In genomic region chr7:31115182-31115581, GRCm38 (mm10) we compare ENCODE assay signal across 9 mouse cellular contexts. TPM values are rescaled to one million over a fixed set of nuclear protein-coding genes. Genes with fewer than 3 reads are reported as not detected.
DNase-seq lines count a peak whose midpoint lies in the region; ATAC-seq lines count a peak whose summit lies in the region.
"Had no signal": no experiment of that assay in that cellular context is flagged by ENCODE, and none has a peak within 500 bp of the region (broad histone marks: within the 10 kb centered on the region; RNA-seq: fewer than 3 reads in every experiment).

TSS of gene Hpn (minus strand) at chr7:31115290.

- peaks cover 55% of the 10 kb centered on the region for H3K4me1 ChIP-seq in heart, embryonic 10.5 days
- H3K4me1 ChIP-seq in embryonic facial prominence, embryonic 13.5 days: peaks cover 14% of the 10 kb centered on the region
- peaks cover 33% of the 10 kb centered on the region for H3K4me1 ChIP-seq in kidney, embryonic 16.5 days (ENCODE audit: insufficient read depth, low read length)
- peaks cover 15% of the 10 kb centered on the region for H3K4me1 ChIP-seq in lung, embryonic 16.5 days (replicated peaks; ENCODE audit: control insufficient read depth, insufficient read depth, low read length)

- 0 out of 2 replicates have a peak within 1 kb of the TSS, but pooled peaks have one; percentile 51 for H3K9ac ChIP-seq in embryonic facial prominence, embryonic 13.5 days
- H3K9ac ChIP-seq in kidney, embryonic 16.5 days (replicated peaks; ENCODE audit: low read length): peak within 1 kb of the TSS; percentile 54
- H3K9ac ChIP-seq in lung, embryonic 16.5 days (ENCODE audit: low read length): peak within 1 kb of the TSS; percentile 61

- no peaks in the 10 kb centered on the region for H3K36me3 ChIP-seq in heart, embryonic 10.5 days
- H3K36me3 ChIP-seq in embryonic facial prominence, embryonic 13.5 days: no peaks in the 10 kb centered on the region
- no peaks in the 10 kb centered on the region for H3K36me3 ChIP-seq in kidney, embryonic 16.5 days (ENCODE audit: insufficient read depth, low read length)
- H3K36me3 ChIP-seq in lung, embryonic 16.5 days (ENCODE audit: control insufficient read depth, insufficient read depth, low read length): no peaks in the 10 kb centered on the region
- H3K36me3 ChIP-seq: G1E had no signal

- 7% methylated on average over 11 of the region's 15 CpGs for WGBS in heart, embryonic 10.5 days
- WGBS in embryonic facial prominence, embryonic 13.5 days: 12% methylated on average over 15 of the region's 15 CpGs
- 16% methylated on average over 14 of the region's 15 CpGs for WGBS in kidney, embryonic 16.5 days
- WGBS in lung, embryonic 16.5 days: 17% methylated on average over 14 of the region's 15 CpGs

- no peak for DNase-seq in heart, embryonic 10.5 days (ENCODE audit: low spot score)
- DNase-seq in heart, postnatal 25 days (ENCODE audit: low spot score): no peak
- no peak for DNase-seq in spleen, adult 18-20 months
- DNase-seq in urinary bladder, postnatal 4 days (ENCODE audit: low spot score in 2 of 2): no peak
- DNase-seq in right cerebral cortex, adult 18-20 months: no peak

- H3K27me3 ChIP-seq in heart, embryonic 10.5 days (ENCODE audit: insufficient read depth, poor library complexity, severe bottlenecking): no peaks in the 10 kb centered on the region
- no peaks in the 10 kb centered on the region for H3K27me3 ChIP-seq in embryonic facial prominence, embryonic 13.5 days
- no peaks in the 10 kb centered on the region for H3K27me3 ChIP-seq in kidney, embryonic 16.5 days (ENCODE audit: insufficient read depth, low read length)
- no peaks in the 10 kb centered on the region for H3K27me3 ChIP-seq in lung, embryonic 16.5 days (ENCODE audit: control insufficient read depth, insufficient read depth, low read depth, low read length)

- 0 out of 2 replicates have a peak, but pooled peaks have one; percentile 28 for ATAC-seq in embryonic facial prominence, embryonic 13.5 days (ENCODE audit: insufficient number of reproducible peaks, insufficient read depth, low FRiP score, low TSS enrichment, low read depth)
- ATAC-seq in kidney, embryonic 16.5 days (ENCODE audit: low FRiP score, low TSS enrichment): peak; percentile 85
- ATAC-seq in lung, embryonic 16.5 days (ENCODE audit: low read depth): peak; percentile 87

- intact Hi-C loops in heart, postnatal 25 days (cut with DNase I): no loop called here

- peak within 1 kb of the TSS; percentile 47 for H3K4me2 ChIP-seq in embryonic facial prominence, embryonic 13.5 days
- H3K4me2 ChIP-seq in kidney, embryonic 16.5 days (replicated peaks; ENCODE audit: low read depth, low read length): peak within 1 kb of the TSS; percentile 50
- peak within 1 kb of the TSS; percentile 53 for H3K4me2 ChIP-seq in lung, embryonic 16.5 days (ENCODE audit: low read depth, low read length)

- H3K4me3 ChIP-seq in heart, embryonic 10.5 days: peak within 1 kb of the TSS; percentile 42
- peak within 1 kb of the TSS; percentile 20 for H3K4me3 ChIP-seq in embryonic facial prominence, embryonic 13.5 days
- peak within 1 kb of the TSS; percentile 38 for H3K4me3 ChIP-seq in kidney, embryonic 16.5 days (ENCODE audit: low read length)
- peak within 1 kb of the TSS; percentile 37 for H3K4me3 ChIP-seq in lung, embryonic 16.5 days (ENCODE audit: low read length)

- peak within 1 kb of the TSS; percentile 86 for H3K27ac ChIP-seq in heart, embryonic 10.5 days
- peak within 1 kb of the TSS; percentile 33; the same call in 1 of the 2 replicates for H3K27ac ChIP-seq in embryonic facial prominence, embryonic 13.5 days
- H3K27ac ChIP-seq in kidney, embryonic 16.5 days (ENCODE audit: low read length): peak within 1 kb of the TSS; percentile 81
- H3K27ac ChIP-seq in lung, embryonic 16.5 days (ENCODE audit: low read length): peak within 1 kb of the TSS; percentile 65

- H3K9me3 ChIP-seq in heart, embryonic 10.5 days: no peaks in the 10 kb centered on the region
- H3K9me3 ChIP-seq in embryonic facial prominence, embryonic 13.5 days: no peaks in the 10 kb centered on the region
- no peaks in the 10 kb centered on the region for H3K9me3 ChIP-seq in kidney, embryonic 16.5 days (ENCODE audit: low read length)
- H3K9me3 ChIP-seq in lung, embryonic 16.5 days (ENCODE audit: control insufficient read depth, low read length): no peaks in the 10 kb centered on the region

RNA-seq across cellular contexts. Expression of gene Hpn, which starts in this region (rescaled TPM):
- polyA plus RNA-seq in heart, embryonic 10.5 days (2016; fragmentation: Nextera tagmentation; extraction: Ambion mirVana): 3.6 and 15.0 TPM in 2 replicates
- 1 to 10 TPM; 2.1 to 3.4 TPM for total RNA-seq in heart, postnatal 25 days (2021)
- polyA plus RNA-seq in embryonic facial prominence, embryonic 13.5 days (2015; fragmentation: Nextera tagmentation; extraction: Ambion mirVana): 5.6 and 6.4 TPM in 2 replicates
- 72.9 and 77.0 TPM in 2 replicates for polyA plus RNA-seq in kidney, embryonic 16.5 days (2015; fragmentation: Nextera tagmentation; extraction: Ambion mirVana)
- 17.4 and 23.2 TPM in 2 replicates for polyA plus RNA-seq in lung, embryonic 16.5 days (2015; fragmentation: Nextera tagmentation; extraction: Ambion mirVana)
- polyA plus RNA-seq: G1E had no signal

Comparison
In these comparisons a context has a peak if more than half of its experiments do, and no peak if none do; other contexts are left out.
1. H3K27ac ChIP-seq: peak in every context shown above with its lines; median percentile 86 in heart, embryonic 10.5 days; 81 in kidney, embryonic 16.5 days; 65 in lung, embryonic 16.5 days; 33 in embryonic facial prominence, embryonic 13.5 days.
2. ATAC-seq: peak in every context shown above with its lines; median percentile 87 in lung, embryonic 16.5 days; 85 in kidney, embryonic 16.5 days; 28 in embryonic facial prominence, embryonic 13.5 days.